Mouse (Mus musculus) forebrain, embryonic 12.5 days (tissue): ENCODE data around the gene Cdhr2. TPM values are rescaled to one million over a fixed set of nuclear protein-coding genes. Genes with fewer than 3 reads are reported as not detected.
A peak's percentile ranks its signal among the peaks of the same experiment; 100 is the strongest.

Experiments used
- ATAC-seq: fragments of 200-750 bp; cut with Nextera tagmentation; 2 replicates; pipeline ENCODE4 v1.8.0; 2017; ENCODE audit warnings: moderate TSS enrichment; ENCODE audit not compliant: low FRiP score
- H3K27ac ChIP-seq: fragments of 300-500 bp; sonication (generic); 2 replicates; pipeline ENCODE4 v1.5.1; 2016; ENCODE audit warnings: mild to moderate bottlenecking
- H3K27me3 ChIP-seq: fragments of 300-500 bp; sonication (generic); 2 replicates; pipeline ENCODE4 v1.6.1; 2016; ENCODE audit warnings: mild to moderate bottlenecking
- H3K36me3 ChIP-seq: fragments of 300-500 bp; sonication (generic); replicated peaks from 2 replicates; pipeline ENCODE4 v1.6.1; 2016; ENCODE audit warnings: mild to moderate bottlenecking
- H3K4me1 ChIP-seq: fragments of 300-500 bp; sonication (generic); 2 replicates; pipeline ENCODE4 v1.6.1; 2016
- H3K4me2 ChIP-seq: fragments of 300-500 bp; sonication (generic); 2 replicates; pipeline ENCODE4 v1.6.1; 2016; ENCODE audit warnings: mild to moderate bottlenecking, moderate library complexity
- H3K4me3 ChIP-seq: fragments of 300-500 bp; sonication (generic); replicated peaks from 2 replicates; pipeline ENCODE4 v1.5.1; 2016; ENCODE audit warnings: mild to moderate bottlenecking
- H3K9ac ChIP-seq: fragments of 300-500 bp; sonication (generic); 2 replicates; pipeline ENCODE4 v1.6.1; 2016; ENCODE audit warnings: mild to moderate bottlenecking
- H3K9me3 ChIP-seq: fragments of 300-500 bp; sonication (generic); 2 replicates; pipeline ENCODE4 v1.6.1; 2016
- WGBS: fragments of 180-500 bp; shearing (Covaris S2); methylation state at CpG from one replicate; pipeline ENCODE4 v1.1.7; 2016; 5-methylcytosine and 5-hydroxymethylcytosine counted together
- polyA plus RNA-seq: library from polyadenylated mRNA; unstranded; fragments of >200 nt; fragmentation: Nextera tagmentation; extraction: Ambion mirVana; gene quantifications from 2 replicates; pipeline ENCODE4 v1.2.1, GENCODE M21; 2016

Gene Cdhr2
- polyA plus RNA-seq, 1 experiment from 2014 or later, result not detected

DNA sequence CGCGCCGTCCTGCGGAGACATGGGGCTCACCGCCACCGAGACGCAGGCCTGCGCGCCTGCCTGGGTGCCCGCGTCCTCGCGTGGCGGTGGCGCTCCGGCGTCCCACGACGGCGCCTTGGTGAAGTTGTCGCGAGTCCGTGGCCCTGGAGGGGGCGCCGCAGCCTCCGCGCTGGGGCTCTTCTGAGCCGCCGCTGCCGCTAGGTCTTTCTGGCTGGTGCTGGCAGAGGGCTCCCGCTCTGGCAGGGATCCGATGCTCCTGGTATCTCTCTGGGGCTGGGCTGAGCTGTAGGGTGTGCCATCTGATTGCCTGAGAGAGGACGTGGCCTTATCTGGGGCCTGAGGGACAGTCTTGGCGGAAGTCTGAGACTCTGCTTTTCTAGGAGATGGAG lies 36.9 kb downstream of the Cdhr2 start:
- peaks cover 47% of the 10 kb centered on the region for H3K36me3 ChIP-seq
- H3K4me2 ChIP-seq, result peak overlapping the region; percentile 55
- H3K27me3 ChIP-seq, result peaks cover 56% of the 10 kb centered on the region
- ATAC-seq, result no peak
- H3K4me1 ChIP-seq, result peaks cover 24% of the 10 kb centered on the region
- no peak overlapping the region for H3K27ac ChIP-seq
- no peaks in the 10 kb centered on the region for H3K9me3 ChIP-seq
- H3K4me3 ChIP-seq, result peak overlapping the region; percentile 32
- H3K9ac ChIP-seq, result 0 out of 2 replicates have a peak overlapping the region, but pooled peaks have one; percentile 21
- WGBS, result 6% methylated on average over 34 of the region's 34 CpGs

DNA sequence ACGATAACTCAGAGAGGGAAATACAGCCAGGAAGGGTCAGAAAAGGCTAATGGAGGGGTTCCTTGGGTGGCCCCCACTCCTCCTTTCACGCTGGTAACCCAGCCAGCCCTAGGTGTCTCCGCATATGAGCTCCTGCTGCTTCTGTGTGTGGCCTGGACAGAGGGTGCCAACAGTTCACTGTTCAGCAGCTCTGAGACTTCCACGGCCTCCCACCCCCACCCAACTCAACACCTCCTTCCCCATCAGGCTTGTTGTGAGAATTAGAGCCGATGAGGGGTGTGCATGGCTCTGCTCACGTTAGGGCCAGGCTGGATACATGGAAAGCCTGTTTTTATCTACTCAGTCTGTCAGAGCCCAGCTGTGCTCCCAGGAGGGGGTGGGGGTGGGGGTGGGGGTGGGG lies 44.8 kb downstream of the Cdhr2 start:
- peaks cover 7% of the 10 kb centered on the region; the same call in 1 of the 2 replicates for H3K36me3 ChIP-seq
- peak overlapping the region; percentile 27 for H3K4me2 ChIP-seq
- H3K4me3 ChIP-seq, result no peak overlapping the region
- ATAC-seq, result no peak
- peaks cover 44% of the 10 kb centered on the region for H3K4me1 ChIP-seq
- no peak overlapping the region for H3K27ac ChIP-seq
- no peak overlapping the region; the same call in 1 of the 2 replicates for H3K9ac ChIP-seq
- H3K27me3 ChIP-seq, result peaks cover 30% of the 10 kb centered on the region
- WGBS, result 37% methylated on average over 6 of the region's 6 CpGs
- H3K9me3 ChIP-seq, result no peaks in the 10 kb centered on the region

DNA sequence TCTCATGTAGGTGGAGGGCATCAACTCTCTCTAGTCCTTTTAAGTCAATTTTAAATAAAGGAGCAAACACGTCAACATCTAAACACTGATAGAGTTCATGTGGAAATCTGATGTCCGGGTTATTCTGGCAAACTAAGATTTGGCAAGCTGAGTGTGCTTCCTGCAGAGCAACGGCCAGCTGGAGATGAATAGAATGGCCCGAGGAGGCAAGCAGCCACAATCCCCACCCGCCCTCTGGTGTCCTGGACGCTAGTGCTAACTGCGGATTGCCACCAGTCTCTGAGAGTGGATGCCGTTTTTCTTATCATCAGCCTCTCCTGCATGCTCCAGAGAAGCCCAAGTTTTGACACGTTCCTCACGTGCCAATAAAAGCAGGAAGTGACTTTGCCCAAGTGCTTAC lies 45.6 kb downstream of the Cdhr2 start:
- Histone ChIP-seq H3K4me2 (peak overlapping the region; percentile 27), H3K27ac (no peak overlapping the region), H3K4me3 (no peak overlapping the region), H3K36me3 (no peaks in the 10 kb centered on the region), H3K9ac (no peak overlapping the region), H3K27me3 (peaks cover 35% of the 10 kb centered on the region), H3K4me1 (peaks cover 36% of the 10 kb centered on the region), H3K9me3 (no peaks in the 10 kb centered on the region)
- no peak for ATAC-seq
- 36% methylated on average over 10 of the region's 10 CpGs for WGBS

DNA sequence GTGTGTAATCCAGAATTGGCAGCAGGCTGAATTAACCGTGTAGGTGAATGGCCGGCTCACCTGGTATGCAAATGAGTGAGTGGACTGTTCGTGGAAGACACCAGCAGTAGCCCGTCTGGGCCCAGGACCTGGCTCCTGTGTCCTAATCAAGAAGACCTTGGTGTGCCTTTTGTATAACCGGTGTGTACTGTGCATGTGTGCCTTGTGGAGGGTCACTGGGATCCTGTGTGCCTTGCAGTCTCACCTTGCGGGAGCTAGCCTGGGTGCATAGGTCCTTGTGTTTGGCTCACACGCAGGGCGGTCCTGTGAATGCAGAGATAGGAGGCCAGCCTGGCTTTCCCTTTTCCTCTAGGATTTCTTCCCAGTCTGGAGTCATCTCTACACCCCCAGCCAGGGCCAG lies 46.9 kb downstream of the Cdhr2 start:
- H3K36me3 ChIP-seq, result no peaks in the 10 kb centered on the region
- peak overlapping the region; percentile 91; the same call in 1 of the 2 replicates for H3K27ac ChIP-seq
- peak overlapping the region; percentile 70 for H3K9ac ChIP-seq
- H3K9me3 ChIP-seq, result no peaks in the 10 kb centered on the region
- no peak for ATAC-seq
- WGBS, result 86% methylated on average over 8 of the region's 8 CpGs
- H3K4me3 ChIP-seq, result peak overlapping the region; percentile 69
- peak overlapping the region; percentile 70 for H3K4me2 ChIP-seq
- peaks cover 36% of the 10 kb centered on the region for H3K4me1 ChIP-seq
- H3K27me3 ChIP-seq, result peaks cover 44% of the 10 kb centered on the region

DNA sequence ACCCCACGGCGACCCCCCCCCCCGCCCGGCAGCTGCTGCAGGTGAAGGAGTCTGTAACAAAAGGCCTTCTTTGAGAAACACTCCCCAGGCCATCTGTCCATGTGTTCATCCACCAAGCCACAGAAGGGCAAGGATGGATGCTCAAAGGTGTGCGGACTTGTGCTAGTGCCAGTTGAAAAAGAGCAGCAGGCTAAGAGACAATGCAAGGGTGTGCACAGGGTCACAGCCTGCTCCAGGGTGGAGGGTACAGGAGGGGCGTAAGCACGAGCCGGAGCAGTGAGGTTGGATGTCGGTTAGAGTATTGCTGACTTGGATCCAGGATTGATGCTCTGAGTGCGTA lies 47.4 kb downstream of the Cdhr2 start:
- 38% methylated on average over 10 of the region's 10 CpGs for WGBS
- Histone ChIP-seq H3K4me2 (peak overlapping the region; percentile 70), H3K27ac (peak overlapping the region; percentile 91), H3K9ac (peak overlapping the region; percentile 70), H3K9me3 (no peaks in the 10 kb centered on the region), H3K27me3 (peaks cover 48% of the 10 kb centered on the region), H3K4me1 (peaks cover 36% of the 10 kb centered on the region), H3K4me3 (peak overlapping the region; percentile 69), H3K36me3 (no peaks in the 10 kb centered on the region)
- peak; percentile 45 for ATAC-seq

DNA sequence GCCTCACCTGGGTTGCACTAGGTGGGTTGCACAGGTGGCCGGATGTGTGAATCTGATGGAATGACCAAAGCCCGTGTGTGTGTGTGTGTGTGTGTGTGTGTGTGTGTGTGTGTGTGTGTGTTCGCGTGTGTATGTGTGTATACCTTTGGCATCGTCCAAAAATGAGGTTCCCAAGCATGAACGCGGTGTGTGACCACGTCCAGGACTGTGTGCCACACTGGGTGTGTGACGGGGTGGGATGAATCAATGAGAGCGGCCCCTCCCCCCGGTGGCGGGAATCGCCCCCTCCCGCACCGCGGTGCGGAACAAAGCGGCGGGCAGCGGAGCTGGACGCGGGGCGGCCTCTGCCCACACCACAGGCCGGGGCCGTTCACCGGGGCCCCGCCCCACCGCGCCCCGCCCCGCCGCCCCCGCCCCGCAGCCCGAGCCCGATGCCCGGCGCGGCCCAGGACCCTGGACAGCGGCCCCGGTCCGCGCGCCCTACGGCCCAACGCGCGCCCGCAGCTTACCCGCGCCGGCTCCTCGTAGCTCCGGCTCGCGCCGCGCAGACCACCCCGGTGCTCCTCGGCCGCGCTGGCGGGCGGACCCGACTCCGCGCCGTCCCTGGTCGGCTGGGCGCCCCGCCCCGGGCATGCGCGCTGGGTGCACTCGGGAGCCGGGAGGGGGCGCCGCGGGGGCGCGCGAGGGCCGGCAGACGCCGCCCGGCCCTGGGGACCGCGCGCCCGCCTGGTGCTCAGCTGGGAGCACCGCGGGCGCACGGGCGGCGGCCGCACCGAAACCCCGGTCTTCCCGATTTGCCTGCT lies 48.0 kb downstream of the Cdhr2 start:
- Histone ChIP-seq H3K36me3 (no peaks in the 10 kb centered on the region), H3K27me3 (peaks cover 53% of the 10 kb centered on the region), H3K4me1 (peaks cover 38% of the 10 kb centered on the region), H3K27ac (peak overlapping the region; percentile 91), H3K4me3 (peak overlapping the region; percentile 69), H3K9ac (peak overlapping the region; percentile 70), H3K4me2 (peak overlapping the region; percentile 70), H3K9me3 (no peaks in the 10 kb centered on the region)
- ATAC-seq, result peak; percentile 89
- WGBS, result 4% methylated on average over 18 of the region's 100 CpGs

DNA sequence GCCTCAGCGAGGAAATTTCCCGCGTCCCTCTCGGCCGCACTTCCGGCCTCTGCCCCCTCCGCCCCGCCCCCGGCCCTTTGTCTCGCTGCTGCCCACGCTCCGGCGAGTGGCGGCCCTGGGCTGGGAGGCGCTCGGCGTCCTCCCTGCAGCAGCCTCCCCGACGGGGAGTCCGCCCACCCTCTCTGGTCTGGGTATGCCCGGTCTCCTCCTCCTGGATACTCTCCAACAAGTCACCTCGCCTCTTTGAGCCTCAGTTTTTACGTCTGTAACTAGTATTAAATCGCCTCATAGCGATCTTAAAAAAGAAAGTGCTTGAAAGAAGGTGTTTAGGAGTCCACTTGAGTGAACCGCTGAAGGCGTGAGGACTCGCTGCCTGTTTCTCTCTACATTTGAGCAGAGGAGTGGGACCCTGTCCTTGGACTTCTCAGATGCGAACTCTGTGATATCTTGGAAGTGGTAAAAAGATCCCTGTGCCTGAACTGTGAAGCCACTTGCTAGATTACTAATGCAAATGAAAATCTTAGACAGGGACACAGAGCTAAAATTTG lies 48.7 kb downstream of the Cdhr2 start, which contains the start of gene Gprin1:
TSS of gene Gprin1 (minus strand) at position 11 of the 548 bp plus-strand sequence.
- Histone ChIP-seq H3K36me3 (no peaks in the 10 kb centered on the region), H3K27me3 (peaks cover 53% of the 10 kb centered on the region), H3K9ac (peak within 1 kb of the TSS; percentile 70), H3K4me2 (peak within 1 kb of the TSS; percentile 70), H3K4me1 (peaks cover 44% of the 10 kb centered on the region), H3K27ac (peak within 1 kb of the TSS; percentile 91), H3K4me3 (peak within 1 kb of the TSS; percentile 69), H3K9me3 (no peaks in the 10 kb centered on the region)
- WGBS, result 2% methylated on average over 27 of the region's 29 CpGs
- ATAC-seq, result peak; percentile 77

DNA sequence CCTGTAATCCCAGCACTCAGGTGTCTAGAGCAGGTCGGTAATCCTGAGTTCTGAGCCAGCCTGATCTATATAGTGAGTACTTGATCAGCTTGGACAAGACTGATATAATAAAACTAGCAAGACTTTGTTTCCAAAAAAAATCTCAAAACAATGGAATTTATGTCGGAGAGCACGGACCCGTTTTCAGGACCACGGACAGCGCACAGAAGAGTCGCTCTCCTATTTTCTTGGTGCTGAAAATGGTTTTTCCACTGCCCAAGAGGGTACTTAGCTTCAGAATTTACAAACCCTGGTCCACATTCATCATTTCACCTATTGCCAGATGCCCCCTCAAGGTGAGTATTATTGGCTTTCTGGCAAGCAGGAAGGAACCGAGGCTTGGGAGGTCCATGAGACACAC lies 49.4 kb downstream of the Cdhr2 start:
- Histone ChIP-seq H3K9me3 (no peaks in the 10 kb centered on the region), H3K36me3 (no peaks in the 10 kb centered on the region), H3K9ac (no peak overlapping the region), H3K4me3 (no peak overlapping the region), H3K4me1 (peaks cover 51% of the 10 kb centered on the region), H3K27ac (no peak overlapping the region), H3K27me3 (peaks cover 58% of the 10 kb centered on the region), H3K4me2 (no peak overlapping the region)
- WGBS, result 4% methylated on average over 8 of the region's 8 CpGs
- no peak for ATAC-seq

DNA sequence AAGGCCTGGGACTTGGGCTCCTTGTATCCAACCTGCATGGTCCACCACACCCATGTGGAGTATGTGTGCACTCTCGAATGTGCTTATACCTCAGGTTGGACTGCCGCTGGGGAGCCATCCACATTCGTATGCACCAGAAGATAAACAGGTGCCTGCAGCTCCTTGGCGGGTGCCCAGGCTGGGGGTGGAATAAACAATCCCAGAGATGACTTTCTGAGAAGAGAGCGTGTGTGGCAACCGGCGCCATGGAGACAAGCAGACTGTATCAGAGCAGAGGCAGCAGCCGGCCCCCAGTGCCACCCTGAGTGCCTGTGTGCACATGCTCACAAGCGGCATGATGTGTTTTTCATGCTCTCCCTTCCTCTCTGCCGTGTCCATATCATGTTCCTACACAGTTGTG lies 51.4 kb downstream of the Cdhr2 start:
- Histone ChIP-seq H3K27me3 (peaks cover 68% of the 10 kb centered on the region), H3K4me1 (peaks cover 41% of the 10 kb centered on the region), H3K4me3 (no peak overlapping the region), H3K27ac (no peak overlapping the region), H3K36me3 (no peaks in the 10 kb centered on the region), H3K4me2 (no peak overlapping the region), H3K9ac (no peak overlapping the region), H3K9me3 (no peaks in the 10 kb centered on the region)
- no peak for ATAC-seq
- 74% methylated on average over 10 of the region's 10 CpGs for WGBS

DNA sequence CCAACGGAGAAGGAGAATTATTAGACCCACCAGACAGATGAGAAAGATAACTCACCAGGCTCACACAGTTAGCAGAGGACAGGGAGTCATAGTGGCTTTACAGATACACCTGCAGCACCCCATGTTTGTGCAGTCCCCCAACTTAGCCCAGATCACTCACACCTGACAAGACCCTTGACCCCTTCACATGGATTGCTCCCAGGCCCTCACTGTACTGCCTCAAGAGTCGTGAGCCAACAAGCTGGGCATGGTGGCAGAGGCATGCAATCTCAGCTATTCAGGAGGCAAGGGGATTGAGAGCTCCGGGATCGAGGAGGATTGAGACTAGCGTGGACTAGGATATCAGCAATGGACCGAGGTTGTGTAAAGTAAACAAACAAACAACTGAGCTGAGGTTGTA lies 52.5 kb downstream of the Cdhr2 start:
- Histone ChIP-seq H3K27me3 (peaks cover 60% of the 10 kb centered on the region), H3K4me3 (no peak overlapping the region), H3K4me1 (peaks cover 38% of the 10 kb centered on the region), H3K9me3 (no peaks in the 10 kb centered on the region), H3K9ac (no peak overlapping the region), H3K36me3 (no peaks in the 10 kb centered on the region), H3K4me2 (no peak overlapping the region), H3K27ac (no peak overlapping the region)
- no peak for ATAC-seq
- WGBS, result 69% methylated on average over 6 of the region's 6 CpGs

DNA sequence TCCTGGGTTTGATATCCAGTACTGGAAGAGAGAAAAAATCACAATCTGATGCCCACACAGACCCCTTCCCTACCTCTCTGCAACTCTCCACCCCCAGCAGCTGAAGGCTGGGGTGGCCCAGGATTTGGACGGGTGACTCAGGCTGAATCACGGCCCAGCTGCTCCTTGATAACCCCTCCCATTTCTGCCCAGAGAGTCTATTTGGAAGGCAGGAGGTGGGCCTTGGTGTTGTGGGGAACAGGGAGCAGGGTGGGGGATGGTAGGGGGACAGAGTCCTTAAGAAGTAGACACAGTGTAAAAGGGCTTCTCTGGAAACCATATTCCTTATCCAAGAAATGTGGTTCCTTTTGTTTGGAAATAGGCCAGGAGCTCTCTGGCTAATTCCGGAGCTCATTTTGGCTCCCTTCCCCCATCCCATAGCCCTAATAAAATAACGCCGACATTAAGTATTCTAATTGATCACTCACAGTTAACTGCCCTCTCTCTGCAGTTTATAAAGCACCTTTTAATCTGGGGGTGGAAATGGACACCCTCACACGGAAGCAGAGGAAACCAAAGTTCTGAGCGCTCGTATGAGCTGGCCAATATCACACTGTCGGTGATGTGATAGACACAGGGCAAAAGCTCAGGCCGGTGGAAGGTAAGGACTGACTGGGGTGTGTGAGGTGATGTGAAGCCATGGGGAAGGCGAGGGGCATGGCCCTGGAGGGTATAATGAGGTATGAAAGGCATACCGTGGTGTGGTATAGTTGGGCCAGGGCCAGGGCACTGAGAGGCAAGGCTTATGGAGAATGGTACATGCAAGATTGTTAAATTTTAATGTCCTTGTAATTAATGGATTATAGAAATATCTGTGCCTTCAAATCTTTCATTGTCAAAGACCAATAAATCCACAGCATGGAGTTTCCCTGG lies 53.2 kb downstream of the Cdhr2 start:
- H3K4me3 ChIP-seq, result no peak overlapping the region
- ATAC-seq, result no peak
- H3K4me1 ChIP-seq, result peaks cover 42% of the 10 kb centered on the region
- WGBS, result 42% methylated on average over 12 of the region's 12 CpGs
- H3K27ac ChIP-seq, result no peak overlapping the region
- no peaks in the 10 kb centered on the region for H3K9me3 ChIP-seq
- H3K9ac ChIP-seq, result no peak overlapping the region
- no peak overlapping the region for H3K4me2 ChIP-seq
- no peaks in the 10 kb centered on the region for H3K36me3 ChIP-seq
- peaks cover 61% of the 10 kb centered on the region for H3K27me3 ChIP-seq

DNA sequence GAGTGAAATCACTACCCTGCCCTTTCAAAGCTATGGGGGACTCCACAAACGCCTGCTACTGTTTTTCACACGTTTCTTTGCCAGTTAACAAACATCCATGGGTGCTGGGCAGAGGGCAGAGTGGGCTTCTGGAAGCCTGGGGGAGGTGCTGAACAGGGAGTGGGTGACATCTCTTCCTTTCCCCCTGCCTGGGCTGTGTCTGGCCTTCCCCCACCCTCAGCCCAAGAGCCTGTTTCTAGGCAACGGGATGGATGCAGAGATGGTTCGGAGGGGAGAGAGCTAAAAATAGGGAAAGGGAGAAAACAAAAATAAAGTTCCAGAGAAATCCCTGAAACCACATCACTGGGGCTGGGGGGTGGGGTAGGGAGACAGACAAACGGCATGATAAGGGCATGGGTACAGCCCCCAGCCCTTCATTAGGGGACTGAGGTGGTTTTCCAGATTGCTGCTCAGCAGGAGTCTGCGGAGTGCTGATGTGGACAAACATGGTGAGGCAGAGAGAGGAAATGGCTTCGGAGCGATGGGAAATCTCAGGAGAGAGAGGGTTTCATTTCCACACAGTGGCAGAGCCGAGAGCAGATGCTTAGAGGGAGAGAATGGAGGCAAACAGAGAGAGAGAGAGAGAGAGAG lies 54.1 kb downstream of the Cdhr2 start:
- no peak for ATAC-seq
- peak overlapping the region; percentile 17; the same call in 1 of the 2 replicates for H3K4me2 ChIP-seq
- H3K4me3 ChIP-seq, result no peak overlapping the region
- no peaks in the 10 kb centered on the region for H3K9me3 ChIP-seq
- peak overlapping the region; percentile 75 for H3K27ac ChIP-seq
- H3K27me3 ChIP-seq, result peaks cover 64% of the 10 kb centered on the region
- peaks cover 43% of the 10 kb centered on the region for H3K4me1 ChIP-seq
- 25% methylated on average over 9 of the region's 9 CpGs for WGBS
- H3K9ac ChIP-seq, result no peak overlapping the region
- no peaks in the 10 kb centered on the region for H3K36me3 ChIP-seq
